Mouse (Mus musculus): Measurements from ENCODE around the gene Tmem234.

- TF ChIP-seq CTCF (IDR thresholded peaks at IDR 0.05; ENCODE audit: borderline replicate concordance, insufficient read depth, low read depth, low read length) (no peak), POLR2A (IDR thresholded peaks at IDR 0.05; ENCODE audit: borderline replicate concordance, insufficient read depth, low read length) (no peak)
Measured at GRCm38 (mm10) chr4:129614093-129614492, 13.6 kb downstream of the Tmem234 start, which contains the start of gene Dcdc2b.

Data from cerebellum, adult 2 months (tissue).